Mouse (Mus musculus): ENCODE measurements around the gene Gpr155. TPM values are rescaled to one million over a fixed set of nuclear protein-coding genes. Genes with fewer than 3 reads are reported as not detected.

Gene Gpr155
- total and polyA plus RNA-seq, 2 experiments: 15.1 to 19.9 TPM

DNA sequence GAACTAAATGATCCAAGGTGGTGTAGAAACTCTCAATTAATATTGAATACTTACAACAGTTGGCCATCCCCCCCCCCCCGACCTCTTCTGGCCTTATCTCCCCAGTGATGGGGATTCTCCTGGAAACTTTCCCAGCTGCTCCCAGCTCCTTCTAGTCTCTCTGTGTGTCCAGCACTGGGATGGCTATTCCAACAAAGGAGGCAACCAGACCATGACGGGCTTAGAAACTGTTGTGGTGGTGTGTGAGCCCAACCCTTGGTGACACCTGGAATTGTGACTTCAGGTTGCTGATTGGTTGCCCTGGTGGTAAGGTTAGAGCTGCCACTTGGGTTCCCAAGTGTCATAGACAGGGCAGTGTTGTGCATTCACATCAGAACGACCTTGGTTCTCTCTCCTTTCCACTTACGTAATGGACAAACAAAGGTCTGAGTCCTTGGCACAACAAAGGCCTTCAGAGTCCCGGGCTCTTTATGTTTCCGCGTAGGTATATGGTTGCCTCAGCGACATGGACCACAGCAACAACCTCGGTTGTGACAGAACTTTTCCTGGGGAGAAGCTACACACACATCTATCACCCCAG lies 20.1 kb upstream of the Gpr155 start:
- 47% methylated on average over 9 of the region's 9 CpGs for WGBS
- no peak overlapping the region for H3K9ac ChIP-seq (ENCODE audit: low read depth, low read length)
- DNase-seq (ENCODE audit: extremely low read depth, low read depth, low spot score): peak; percentile 50
- no peaks in the 10 kb centered on the region for H3K27me3 ChIP-seq (ENCODE audit: control insufficient read depth, insufficient read depth, low read length)
- no peaks in the 10 kb centered on the region for H3K36me3 ChIP-seq (ENCODE audit: control insufficient read depth, insufficient read depth, low read length)
- no peaks in the 10 kb centered on the region for H3K79me2 ChIP-seq (ENCODE audit: control insufficient read depth, insufficient read depth, low read length)
- no peak overlapping the region for H3K27ac ChIP-seq (replicated peaks; ENCODE audit: insufficient read depth, low read depth, low read length)
- no peak overlapping the region for H3K4me3 ChIP-seq (ENCODE audit: insufficient read depth, low read depth, low read length)
- no peaks in the 10 kb centered on the region; the same call in 1 of the 2 replicates for H3K4me1 ChIP-seq (ENCODE audit: control insufficient read depth, insufficient read depth, low read length)
- no peak for TF ChIP-seq POLR2A (IDR thresholded peaks at IDR 0.05; ENCODE audit: extremely low read depth, insufficient read depth, low read length)
- no peak for TF ChIP-seq CTCF (IDR thresholded peaks at IDR 0.05; ENCODE audit: low read depth, low read length)

DNA sequence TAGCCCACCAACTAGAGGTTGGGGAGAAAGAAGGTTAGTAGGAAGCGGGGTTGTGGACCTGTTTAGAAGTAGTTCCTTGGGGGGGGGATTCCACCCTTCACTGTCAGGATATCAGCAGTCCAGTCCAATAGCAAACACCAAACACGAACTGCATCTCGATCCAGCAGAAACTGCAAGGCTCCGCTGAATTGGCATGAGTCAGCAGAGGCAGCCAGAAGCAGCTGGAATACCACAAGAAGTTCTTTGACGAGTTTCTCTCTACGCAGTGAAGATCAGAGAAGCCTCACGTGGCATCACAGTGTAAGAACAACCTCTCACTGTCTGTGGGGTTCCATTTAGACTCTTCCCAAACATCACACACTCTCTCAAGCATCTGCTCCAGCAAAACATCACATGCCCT lies 18.6 kb upstream of the Gpr155 start:
- no peak overlapping the region for H3K4me3 ChIP-seq (ENCODE audit: insufficient read depth, low read depth, low read length)
- no peaks in the 10 kb centered on the region for H3K36me3 ChIP-seq (ENCODE audit: control insufficient read depth, insufficient read depth, low read length)
- no peak overlapping the region for H3K9ac ChIP-seq (ENCODE audit: low read depth, low read length)
- no peak for TF ChIP-seq CTCF (IDR thresholded peaks at IDR 0.05; ENCODE audit: low read depth, low read length)
- TF ChIP-seq POLR2A (IDR thresholded peaks at IDR 0.05; ENCODE audit: extremely low read depth, insufficient read depth, low read length): no peak
- H3K27ac ChIP-seq (replicated peaks; ENCODE audit: insufficient read depth, low read depth, low read length): no peak overlapping the region
- no peaks in the 10 kb centered on the region for H3K79me2 ChIP-seq (ENCODE audit: control insufficient read depth, insufficient read depth, low read length)
- H3K4me1 ChIP-seq (ENCODE audit: control insufficient read depth, insufficient read depth, low read length): no peaks in the 10 kb centered on the region; the same call in 1 of the 2 replicates
- H3K27me3 ChIP-seq (ENCODE audit: control insufficient read depth, insufficient read depth, low read length): no peaks in the 10 kb centered on the region
- DNase-seq (ENCODE audit: extremely low read depth, low read depth, low spot score): no peak
- 88% methylated on average over 7 of the region's 7 CpGs for WGBS

- H3K4me3 ChIP-seq (ENCODE audit: insufficient read depth, low read depth, low read length): no peak overlapping the region
- DNase-seq (ENCODE audit: extremely low read depth, low read depth, low spot score): no peak
- no peak overlapping the region for H3K9ac ChIP-seq (ENCODE audit: low read depth, low read length)
- TF ChIP-seq POLR2A (IDR thresholded peaks at IDR 0.05; ENCODE audit: extremely low read depth, insufficient read depth, low read length) (no peak), CTCF (IDR thresholded peaks at IDR 0.05; ENCODE audit: low read depth, low read length) (no peak)
- H3K36me3 ChIP-seq (ENCODE audit: control insufficient read depth, insufficient read depth, low read length): no peaks in the 10 kb centered on the region
- no peaks in the 10 kb centered on the region; the same call in 1 of the 2 replicates for H3K4me1 ChIP-seq (ENCODE audit: control insufficient read depth, insufficient read depth, low read length)
- H3K27me3 ChIP-seq (ENCODE audit: control insufficient read depth, insufficient read depth, low read length): no peaks in the 10 kb centered on the region
- H3K79me2 ChIP-seq (ENCODE audit: control insufficient read depth, insufficient read depth, low read length): no peaks in the 10 kb centered on the region
- no peak overlapping the region for H3K27ac ChIP-seq (replicated peaks; ENCODE audit: insufficient read depth, low read depth, low read length)
- WGBS: 92% methylated on average over 9 of the region's 9 CpGs
Measured at GRCm38 (mm10) chr2:73404442-73404841, 18.1 kb upstream of the Gpr155 start.

GRCm38 (mm10) chr2:73403385-73404013 lies 17.1 kb upstream of the Gpr155 start:
- 74% methylated on average over 15 of the region's 15 CpGs for WGBS

DNA sequence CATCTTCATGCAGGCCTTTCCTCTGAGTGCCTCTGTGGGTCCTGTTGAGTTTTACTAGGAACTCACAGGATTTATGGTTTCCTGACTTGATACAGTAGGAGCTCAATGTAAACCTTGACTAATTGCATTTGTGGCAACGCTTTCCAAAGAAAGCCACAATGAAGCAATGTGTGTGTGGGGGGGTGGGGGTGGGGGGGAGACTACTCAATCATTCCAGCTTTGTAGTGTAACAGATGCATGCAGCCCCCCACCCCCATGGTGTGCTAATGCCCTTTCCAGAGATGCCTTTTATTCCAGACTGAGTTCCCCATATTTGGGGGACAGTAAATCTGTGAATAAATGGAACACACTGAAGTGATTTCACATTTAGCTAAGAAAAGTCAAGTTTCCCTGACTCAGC lies 15.3 kb upstream of the Gpr155 start:
- TF ChIP-seq CTCF (IDR thresholded peaks at IDR 0.05; ENCODE audit: low read depth, low read length): no peak
- TF ChIP-seq POLR2A (IDR thresholded peaks at IDR 0.05; ENCODE audit: extremely low read depth, insufficient read depth, low read length): no peak
- Histone ChIP-seq H3K79me2 (ENCODE audit: control insufficient read depth, insufficient read depth, low read length) (no peaks in the 10 kb centered on the region), H3K27ac (replicated peaks; ENCODE audit: insufficient read depth, low read depth, low read length) (no peak overlapping the region), H3K27me3 (ENCODE audit: control insufficient read depth, insufficient read depth, low read length) (no peaks in the 10 kb centered on the region), H3K9ac (ENCODE audit: low read depth, low read length) (no peak overlapping the region), H3K4me3 (ENCODE audit: insufficient read depth, low read depth, low read length) (no peak overlapping the region), H3K4me1 (ENCODE audit: control insufficient read depth, insufficient read depth, low read length) (no peaks in the 10 kb centered on the region; the same call in 1 of the 2 replicates), H3K36me3 (ENCODE audit: control insufficient read depth, insufficient read depth, low read length) (no peaks in the 10 kb centered on the region)
- whole genome bisulfite sequencing: 76% methylated on average over 1 of the region's 1 CpGs
- no peak for DNase-seq (ENCODE audit: extremely low read depth, low read depth, low spot score)

More at GRCm38 (mm10) chr2:73403385-73404013, 17.1 kb upstream of the Gpr155 start:
- H3K4me3 ChIP-seq (ENCODE audit: insufficient read depth, low read depth, low read length): no peak overlapping the region
- H3K9ac ChIP-seq (ENCODE audit: low read depth, low read length): no peak overlapping the region
- TF ChIP-seq CTCF (IDR thresholded peaks at IDR 0.05; ENCODE audit: low read depth, low read length) (no peak), POLR2A (IDR thresholded peaks at IDR 0.05; ENCODE audit: extremely low read depth, insufficient read depth, low read length) (no peak)
- H3K27ac ChIP-seq (replicated peaks; ENCODE audit: insufficient read depth, low read depth, low read length): no peak overlapping the region
- H3K79me2 ChIP-seq (ENCODE audit: control insufficient read depth, insufficient read depth, low read length): no peaks in the 10 kb centered on the region
- DNase-seq (ENCODE audit: extremely low read depth, low read depth, low spot score): no peak
- H3K4me1 ChIP-seq (ENCODE audit: control insufficient read depth, insufficient read depth, low read length): no peaks in the 10 kb centered on the region; the same call in 1 of the 2 replicates
- no peaks in the 10 kb centered on the region for H3K36me3 ChIP-seq (ENCODE audit: control insufficient read depth, insufficient read depth, low read length)
- H3K27me3 ChIP-seq (ENCODE audit: control insufficient read depth, insufficient read depth, low read length): no peaks in the 10 kb centered on the region

DNA sequence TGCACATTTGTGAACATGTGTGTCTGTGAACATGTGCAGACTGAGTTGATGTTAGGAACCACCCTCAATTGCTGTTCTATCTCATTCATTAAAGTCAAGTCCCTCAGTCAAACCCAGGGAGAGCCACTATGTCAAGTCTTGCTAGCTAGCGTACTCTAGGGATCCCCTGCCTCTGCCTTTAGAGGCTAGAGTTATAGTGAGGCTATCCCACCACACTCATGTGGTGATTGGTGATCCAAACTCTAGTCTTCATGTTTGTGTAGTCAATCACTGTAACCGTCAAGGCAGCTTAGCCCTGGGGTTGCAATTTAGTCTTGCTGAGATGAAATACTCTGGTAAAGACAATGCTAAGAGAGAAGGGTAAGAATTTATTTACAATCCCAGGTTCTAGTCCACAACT lies 11.1 kb upstream of the Gpr155 start:
- H3K27ac ChIP-seq (replicated peaks; ENCODE audit: insufficient read depth, low read depth, low read length): no peak overlapping the region
- WGBS: 94% methylated on average over 2 of the region's 2 CpGs
- TF ChIP-seq CTCF (IDR thresholded peaks at IDR 0.05; ENCODE audit: low read depth, low read length) (no peak), POLR2A (IDR thresholded peaks at IDR 0.05; ENCODE audit: extremely low read depth, insufficient read depth, low read length) (no peak)
- no peaks in the 10 kb centered on the region for H3K27me3 ChIP-seq (ENCODE audit: control insufficient read depth, insufficient read depth, low read length)
- no peak for DNase-seq (ENCODE audit: extremely low read depth, low read depth, low spot score)
- H3K79me2 ChIP-seq (ENCODE audit: control insufficient read depth, insufficient read depth, low read length): no peaks in the 10 kb centered on the region
- H3K9ac ChIP-seq (ENCODE audit: low read depth, low read length): no peak overlapping the region
- H3K4me3 ChIP-seq (ENCODE audit: insufficient read depth, low read depth, low read length): no peak overlapping the region
- H3K36me3 ChIP-seq (ENCODE audit: control insufficient read depth, insufficient read depth, low read length): no peaks in the 10 kb centered on the region
- no peaks in the 10 kb centered on the region for H3K4me1 ChIP-seq (ENCODE audit: control insufficient read depth, insufficient read depth, low read length)
